Mouse (Mus musculus) thymus, postnatal 10 days (tissue): ENCODE results near the gene Atl3.
"Not testable (repeated sequence)": the region's sequence is repeated elsewhere in the genome, so short reads cannot be mapped to it uniquely, and the experiment has no call there.

Source experiments
- DNase-seq, 2 experiments: peaks; one replicate each; pipeline ENCODE4 v3.0.0; 2021; ENCODE audit warnings: low spot score in 2 of 2

Gene Atl3

DNA sequence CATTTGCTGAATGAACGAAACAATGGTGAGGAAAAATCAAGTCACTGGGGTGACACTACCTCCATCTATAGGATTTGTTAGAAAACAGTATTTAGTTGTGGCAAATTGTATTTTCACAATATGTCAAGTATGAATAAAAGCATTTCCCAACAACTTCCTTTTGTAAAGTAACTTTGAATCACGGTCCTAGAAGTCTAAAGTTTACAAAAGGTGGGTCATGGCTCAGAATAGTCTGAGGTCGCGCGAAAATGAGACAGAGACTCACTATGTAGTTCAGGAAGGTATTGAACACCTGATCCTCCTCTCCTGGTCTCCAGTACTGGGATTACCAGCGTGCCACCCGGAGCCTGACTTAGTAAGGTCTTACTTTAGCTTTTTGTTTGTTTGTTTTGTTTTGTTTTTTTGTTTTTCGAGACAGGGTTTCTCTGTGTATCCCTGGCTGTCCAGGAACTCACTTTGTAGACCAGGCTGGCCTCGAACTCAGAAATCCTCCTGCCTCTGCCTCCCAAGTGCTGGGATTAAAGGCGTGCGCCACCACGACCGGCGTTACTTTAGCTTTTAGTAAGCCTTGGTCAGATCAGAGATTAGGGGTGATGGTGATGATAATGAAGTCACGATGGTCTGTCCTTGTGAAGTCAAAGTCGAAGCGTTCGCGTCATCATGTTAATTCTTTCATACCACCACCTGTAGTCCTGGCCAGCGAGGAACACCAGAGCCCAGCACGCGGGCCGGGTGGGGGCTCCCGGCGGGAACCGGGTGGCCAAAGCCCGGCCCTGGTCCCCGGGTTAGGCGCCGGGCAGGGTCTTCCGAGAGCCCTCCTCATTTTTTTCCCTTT is at the start of gene Atl3:
Atl3 (plus strand) TSS at position 689 of the 835 bp plus-strand sequence.
- DNase-seq = no peak

GRCm38 (mm10) chr19:7445105-7445504 is 48.7 kb upstream of the Atl3 start:
- no peak for DNase-seq

DNA sequence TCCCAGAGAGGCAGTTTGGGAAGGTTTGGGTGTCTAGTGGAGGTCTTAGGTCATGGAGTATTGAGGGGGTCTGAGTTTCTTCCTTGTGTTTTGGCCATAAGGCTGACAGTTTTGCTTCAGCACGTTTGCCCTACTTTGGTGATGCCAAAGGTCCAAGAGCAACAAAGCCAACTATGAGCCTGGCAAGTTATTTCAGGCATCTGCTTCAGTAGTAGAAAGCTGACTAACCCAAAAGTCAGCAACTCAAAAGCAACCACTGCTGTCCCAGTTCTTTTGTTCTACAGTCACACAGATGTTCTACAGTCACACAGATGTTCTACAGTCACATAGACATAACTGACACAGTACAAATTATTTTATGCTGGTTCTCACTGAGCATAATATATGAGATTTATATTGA is 48.2 kb upstream of the Atl3 start:
- peak; percentile 23 to 25 for DNase-seq

DNA sequence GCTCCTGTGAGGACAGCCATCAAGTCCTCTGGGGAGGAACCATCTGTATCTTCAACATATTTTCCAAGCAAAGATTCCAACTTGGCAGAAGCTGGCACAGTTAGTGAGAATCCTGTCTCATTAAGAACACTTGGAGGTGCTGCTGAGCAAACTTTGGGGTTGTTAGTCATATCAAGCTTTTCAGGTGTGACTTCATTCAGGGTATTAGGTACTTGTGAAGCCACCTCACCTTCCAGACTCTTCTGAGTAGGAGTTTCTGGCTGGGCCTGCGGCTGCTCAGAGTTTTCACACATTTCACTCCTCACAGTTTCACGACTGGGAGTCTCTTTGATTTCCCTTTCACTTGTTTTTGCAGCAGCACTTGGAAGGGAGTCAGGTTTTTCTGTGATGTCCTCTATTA is 37.0 kb upstream of the Atl3 start:
- no peak for DNase-seq

GRCm38 (mm10) chr19:7458901-7459300 is 34.9 kb upstream of the Atl3 start:
- no peak for DNase-seq

GRCm38 (mm10) chr19:7459370-7459769 is 34.5 kb upstream of the Atl3 start:
- no peak for DNase-seq

GRCm38 (mm10) chr19:7467915-7468314 is 25.9 kb upstream of the Atl3 start:
- DNase-seq = no peak

DNA sequence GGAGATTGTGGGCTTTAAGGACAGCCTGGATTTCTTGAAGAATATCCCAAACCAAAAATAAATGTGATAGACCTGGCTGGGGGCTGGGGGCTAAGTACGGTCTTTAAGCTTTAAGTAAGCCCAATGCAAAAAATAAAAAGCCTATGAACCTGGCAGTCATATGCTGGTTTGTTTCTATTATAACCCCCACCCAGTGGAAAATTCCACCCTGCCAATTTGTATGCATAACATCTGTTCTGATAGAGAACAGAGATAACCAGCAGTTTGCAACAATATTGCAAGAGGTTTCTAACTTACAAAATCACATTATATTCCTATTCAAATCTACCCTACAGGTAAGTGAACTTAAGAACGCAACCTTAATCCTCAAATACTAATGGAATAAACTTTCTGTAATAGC is 23.2 kb upstream of the Atl3 start:
- DNase-seq = no peak

DNA sequence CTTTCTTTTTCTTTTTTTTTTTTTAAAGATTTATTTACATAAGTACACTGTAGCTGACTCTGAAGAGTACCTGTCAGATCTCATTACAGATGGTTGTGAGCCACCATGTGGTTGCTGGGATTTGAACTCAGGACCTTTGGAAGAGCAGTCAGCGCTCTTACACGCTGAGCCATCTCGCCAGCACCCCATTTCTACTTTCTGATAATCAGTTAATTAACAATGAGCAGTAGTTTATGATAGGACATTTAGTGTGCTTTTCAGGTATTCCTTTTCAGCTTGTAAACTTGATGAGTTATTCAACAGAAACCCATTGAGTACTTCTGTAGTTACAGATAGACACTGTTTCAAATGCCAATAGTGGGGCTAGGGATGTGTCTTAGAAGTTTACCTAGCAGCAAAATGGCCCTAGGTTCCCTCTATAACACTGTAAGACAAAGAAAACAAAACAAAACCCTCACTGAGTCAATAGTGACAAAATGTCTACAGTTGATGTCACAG is 14.0 kb upstream of the Atl3 start:
- DNase-seq = no peak

GRCm38 (mm10) chr19:7481541-7482265 is 12.1 kb upstream of the Atl3 start:
- peak; percentile 58 to 68 for DNase-seq

GRCm38 (mm10) chr19:7482266-7482598 is 11.6 kb upstream of the Atl3 start:
- DNase-seq = no peak

DNA sequence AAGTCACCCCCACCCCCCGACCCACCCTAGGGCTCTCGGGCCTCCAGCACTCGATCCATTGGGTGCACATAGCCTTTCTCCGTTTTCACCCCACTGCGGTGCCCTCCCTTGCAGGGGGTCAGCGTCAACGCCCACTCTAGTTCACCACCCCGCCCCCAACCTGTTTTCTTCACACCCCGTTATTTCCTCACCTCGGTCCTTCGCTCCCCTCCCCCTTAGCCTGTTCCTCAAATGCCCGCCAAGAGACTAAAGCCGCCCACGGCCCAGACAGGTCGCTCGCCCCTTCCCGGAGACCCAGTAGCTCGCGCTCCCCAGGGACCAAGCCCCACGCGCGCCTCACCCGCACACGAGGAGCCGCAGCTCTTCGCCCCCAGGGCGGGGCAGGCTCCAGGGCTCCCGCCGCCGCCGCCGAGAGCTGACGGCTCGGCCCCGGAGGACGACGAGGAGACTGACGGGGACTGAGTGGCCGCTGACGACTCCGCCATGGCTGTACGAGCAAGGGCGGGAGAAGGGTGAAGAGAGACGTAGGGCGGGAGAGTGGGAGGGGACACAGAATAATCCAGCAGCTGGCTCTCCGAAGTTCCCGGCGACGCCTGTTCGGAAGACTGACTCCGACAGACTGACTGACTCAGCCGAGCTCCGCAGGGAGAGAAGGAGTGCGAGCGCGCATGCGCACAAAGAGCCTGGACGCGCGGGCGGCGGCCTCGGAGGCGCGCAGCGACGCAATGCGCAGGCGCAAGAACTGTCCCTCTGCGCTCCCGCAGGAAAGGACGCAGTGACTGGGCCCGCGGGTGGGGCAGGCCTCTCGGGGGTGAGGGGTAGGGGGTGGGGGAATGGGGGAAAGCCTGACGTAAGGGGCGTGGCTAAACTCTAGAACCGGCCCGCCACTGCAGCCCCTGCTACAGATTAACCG is 11.0 kb upstream of the Atl3 start, which contains the start of gene Rtn3:
Rtn3 (minus strand) TSS at position 683 of the 913 bp plus-strand sequence.
- DNase-seq = peak; percentile 94 to 98

- peak; percentile 35 to 46 for DNase-seq
Observed at GRCm38 (mm10) chr19:7483512-7483882, 10.3 kb upstream of the Atl3 start.

- DNase-seq = no peak
Observed at GRCm38 (mm10) chr19:7484076-7484475, 9.8 kb upstream of the Atl3 start.

- no peak for DNase-seq
Observed at GRCm38 (mm10) chr19:7487680-7488079, 6.2 kb upstream of the Atl3 start.

GRCm38 (mm10) chr19:7491960-7492359 is 1.9 kb upstream of the Atl3 start:
- no peak for DNase-seq

DNA sequence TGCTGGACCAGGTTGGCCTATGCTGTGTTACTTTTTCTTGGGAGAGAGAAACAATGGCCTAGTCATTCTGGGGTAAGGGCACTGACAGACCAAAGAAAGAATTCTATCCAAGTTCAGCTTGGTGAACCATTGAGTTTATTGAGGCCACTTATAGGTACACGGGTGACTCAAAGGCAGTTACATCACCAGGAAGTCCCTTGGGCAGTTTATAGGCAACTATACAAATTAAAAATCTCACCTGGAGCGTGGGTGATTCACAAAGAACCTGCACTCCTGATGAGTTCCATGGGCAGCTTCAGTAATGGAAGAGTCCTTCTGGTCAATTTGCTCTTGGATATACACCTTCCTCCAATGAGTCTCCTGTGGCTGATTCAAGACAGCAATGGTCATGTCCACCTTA is 1.2 kb upstream of the Atl3 start:
- no peak for DNase-seq

DNA sequence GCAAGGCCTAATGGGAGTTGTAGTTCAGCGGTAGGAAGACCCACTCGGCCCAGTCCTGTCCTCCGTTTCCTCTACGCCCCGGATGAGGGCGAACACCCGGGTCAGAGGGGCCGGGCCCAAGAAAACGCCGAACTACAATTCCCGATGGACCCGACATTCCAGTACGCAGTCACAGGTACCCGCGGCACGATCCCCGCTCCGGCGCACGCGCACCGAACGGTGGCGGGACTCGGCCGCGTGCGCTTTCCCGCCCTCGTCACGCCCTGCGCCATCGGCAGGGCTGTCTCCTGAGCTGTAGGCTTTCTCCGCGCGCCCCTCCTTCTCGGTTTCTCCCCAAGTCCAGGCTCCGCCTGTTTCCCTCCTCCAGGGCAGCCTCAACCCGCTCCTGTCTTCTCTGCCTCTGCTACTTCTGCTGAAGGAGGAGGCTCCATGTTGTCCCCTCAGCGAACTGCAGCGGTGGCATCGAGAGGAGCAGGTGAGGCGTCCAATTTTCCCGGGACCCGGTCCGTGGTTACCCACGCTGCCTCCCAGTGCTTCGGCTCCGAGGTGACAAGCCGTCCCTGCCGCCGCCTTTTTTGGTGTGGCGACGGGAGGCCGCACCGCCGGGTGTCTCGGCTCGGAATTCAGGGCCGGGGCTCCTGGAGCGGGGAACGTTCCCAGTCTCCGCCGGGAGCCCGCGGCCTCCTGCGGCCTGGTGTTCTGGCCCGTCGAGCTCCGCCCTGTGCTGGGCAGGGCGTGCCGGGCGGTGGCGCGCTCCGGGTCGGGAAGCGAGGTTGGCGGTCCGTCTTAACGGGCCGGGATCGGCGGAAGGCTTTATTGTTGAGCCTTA is 561 bp downstream of the Atl3 start:
- peak; percentile 76 to 78 for DNase-seq

GRCm38 (mm10) chr19:7495221-7496038 is 1.6 kb downstream of the Atl3 start:
- no peak for DNase-seq

GRCm38 (mm10) chr19:7496070-7496469 is 2.2 kb downstream of the Atl3 start:
- DNase-seq = not testable (repeated sequence)
